Mouse (Mus musculus): Measurements from ENCODE around the gene Aipl1. TPM values are rescaled to one million over a fixed set of nuclear protein-coding genes. Genes with fewer than 3 reads are reported as not detected.
A peak's percentile ranks its signal among the peaks of the same experiment; 100 is the strongest.

Aipl1 gene
- total RNA-seq, 1 experiment, result 0.18 TPM

DNA sequence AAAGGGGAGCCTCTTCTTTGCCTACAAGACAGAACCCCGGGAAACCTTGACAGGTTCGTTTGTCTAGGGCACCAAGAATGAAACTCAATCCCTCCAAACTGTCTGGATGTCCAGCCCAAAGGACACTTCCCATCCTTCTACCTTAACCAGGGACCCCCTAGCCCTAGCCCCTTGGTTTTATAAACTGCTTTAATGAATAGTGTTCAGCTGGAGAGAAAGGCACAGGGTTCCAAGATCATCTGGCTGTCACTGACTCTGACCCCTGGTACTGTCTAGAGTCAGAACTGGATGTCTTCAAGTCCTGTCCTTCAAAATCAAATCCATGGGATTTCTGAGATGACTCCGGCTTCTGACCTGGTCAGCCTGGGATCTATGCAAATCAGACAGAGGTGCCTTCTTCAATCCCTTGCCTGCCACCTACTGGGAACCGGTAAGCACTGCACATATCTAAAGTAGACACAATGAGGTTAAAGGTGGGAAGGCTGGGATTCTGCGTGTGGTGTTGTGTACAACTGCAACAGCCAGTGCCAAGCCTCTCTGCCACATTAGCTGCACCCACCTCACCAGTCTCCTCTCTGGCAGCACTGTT, 13.0 kb downstream of the Aipl1 start:
- Histone ChIP-seq H3K36me3 (ENCODE audit: control insufficient read depth, insufficient read depth, low read length, poor library complexity, severe bottlenecking) (no peaks in the 10 kb centered on the region), H3K4me3 (ENCODE audit: insufficient read depth in 1 of 2, low read depth in 1 of 2, low read length in 2 of 2, poor library complexity in 1 of 2, severe bottlenecking in 1 of 2) (no peak overlapping the region), H3K9me3 (ENCODE audit: control insufficient read depth, insufficient read depth, low read depth, low read length) (no peaks in the 10 kb centered on the region), H3K27ac (ENCODE audit: insufficient read depth, low read depth, low read length, poor library complexity, severe bottlenecking) (no peak overlapping the region), H3K9ac (ENCODE audit: insufficient read depth, low read depth, low read length, poor library complexity, severe bottlenecking) (no peak overlapping the region), H3K4me1 (ENCODE audit: control insufficient read depth in 2 of 2, insufficient read depth in 2 of 2, low read length in 2 of 2, poor library complexity in 1 of 2) (peaks cover 0 to 4% of the 10 kb centered on the region in 2 experiments; a peak in 1 of 4 replicates)
- DNase-seq (ENCODE audit: low read depth, low spot score), result peak; percentile 63
- TF ChIP-seq ZNF384 (IDR thresholded peaks at IDR 0.05; ENCODE audit: low read depth, low read length), result no peak
- no peak for TF ChIP-seq HCFC1 (IDR thresholded peaks at IDR 0.05; ENCODE audit: borderline replicate concordance, insufficient read depth, low read length)
- no peak for TF ChIP-seq MAFK (IDR thresholded peaks at IDR 0.05; ENCODE audit: insufficient read depth, low read depth, low read length)
- TF ChIP-seq ZC3H11A (IDR thresholded peaks at IDR 0.05; ENCODE audit: borderline replicate concordance, low read depth, low read length), result no peak
- TF ChIP-seq CHD2 (IDR thresholded peaks at IDR 0.05; ENCODE audit: low read depth, low read length), result no peak
- in situ Hi-C loops (cut with MboI; ENCODE audit: low sequenced_read_pairs in 2 of 2, unreplicated experiment in 2 of 2), result loop anchor here in 1 of 2 experiments (10.0 kb wide), 1 partner anchor 449 kb away; no protein-coding TSS in a partner anchor

- no peaks in the 10 kb centered on the region for H3K36me3 ChIP-seq (ENCODE audit: control insufficient read depth, insufficient read depth, low read length, poor library complexity, severe bottlenecking)
- H3K9ac ChIP-seq (ENCODE audit: insufficient read depth, low read depth, low read length, poor library complexity, severe bottlenecking), result no peak overlapping the region
- H3K9me3 ChIP-seq (ENCODE audit: control insufficient read depth, insufficient read depth, low read depth, low read length), result no peaks in the 10 kb centered on the region
- no peak for DNase-seq (ENCODE audit: low read depth, low spot score)
- no peak for TF ChIP-seq CHD2 (IDR thresholded peaks at IDR 0.05; ENCODE audit: low read depth, low read length)
- no peak for TF ChIP-seq ZNF384 (IDR thresholded peaks at IDR 0.05; ENCODE audit: low read depth, low read length)
- no peak for TF ChIP-seq HCFC1 (IDR thresholded peaks at IDR 0.05; ENCODE audit: borderline replicate concordance, insufficient read depth, low read length)
- TF ChIP-seq MAFK (IDR thresholded peaks at IDR 0.05; ENCODE audit: insufficient read depth, low read depth, low read length), result no peak
- TF ChIP-seq ZC3H11A (IDR thresholded peaks at IDR 0.05; ENCODE audit: borderline replicate concordance, low read depth, low read length), result no peak; the same call in 1 of the 2 replicates
- peaks cover 0 to 4% of the 10 kb centered on the region in 2 experiments; a peak in 1 of 4 replicates for H3K4me1 ChIP-seq (ENCODE audit: control insufficient read depth in 2 of 2, insufficient read depth in 2 of 2, low read length in 2 of 2, poor library complexity in 1 of 2)
- H3K4me3 ChIP-seq (ENCODE audit: insufficient read depth in 1 of 2, low read depth in 1 of 2, low read length in 2 of 2, poor library complexity in 1 of 2, severe bottlenecking in 1 of 2), result no peak overlapping the region
- in situ Hi-C loops (cut with MboI; ENCODE audit: low sequenced_read_pairs in 2 of 2, unreplicated experiment in 2 of 2), result loop anchor here in 1 of 2 experiments (10.0 kb wide), 1 partner anchor 449 kb away; no protein-coding TSS in a partner anchor
- H3K27ac ChIP-seq (ENCODE audit: insufficient read depth, low read depth, low read length, poor library complexity, severe bottlenecking), result no peak overlapping the region
These were observed 13.7 kb downstream of the Aipl1 start for GRCm38 (mm10) chr11:72023581-72023980.

DNA sequence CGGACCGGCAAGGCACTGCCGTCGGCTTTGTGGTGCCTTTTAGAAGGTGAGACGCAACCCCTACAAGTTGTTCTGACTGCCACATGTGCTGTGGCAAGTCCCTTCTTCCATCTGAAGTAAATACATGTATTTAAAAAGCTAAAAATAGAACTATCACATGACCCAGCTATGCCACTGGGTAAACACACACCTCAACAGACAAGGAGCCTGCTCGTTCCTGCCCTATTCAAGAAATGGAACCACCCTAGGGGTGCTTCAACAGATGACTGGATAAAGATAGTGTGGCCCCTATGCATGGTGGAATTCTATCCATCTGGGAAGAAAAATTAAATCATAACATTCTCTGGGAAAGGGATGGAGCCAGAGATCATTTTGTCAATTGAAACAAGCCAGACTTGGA, 14.5 kb downstream of the Aipl1 start:
- Histone ChIP-seq H3K27ac (ENCODE audit: insufficient read depth, low read depth, low read length, poor library complexity, severe bottlenecking) (no peak overlapping the region), H3K9ac (ENCODE audit: insufficient read depth, low read depth, low read length, poor library complexity, severe bottlenecking) (no peak overlapping the region), H3K9me3 (ENCODE audit: control insufficient read depth, insufficient read depth, low read depth, low read length) (no peaks in the 10 kb centered on the region), H3K4me3 (ENCODE audit: insufficient read depth in 1 of 2, low read depth in 1 of 2, low read length in 2 of 2, poor library complexity in 1 of 2, severe bottlenecking in 1 of 2) (no peak overlapping the region), H3K36me3 (ENCODE audit: control insufficient read depth, insufficient read depth, low read length, poor library complexity, severe bottlenecking) (no peaks in the 10 kb centered on the region), H3K4me1 (ENCODE audit: control insufficient read depth in 2 of 2, insufficient read depth in 2 of 2, low read length in 2 of 2, poor library complexity in 1 of 2) (peaks cover 0 to 4% of the 10 kb centered on the region in 2 experiments; a peak in 1 of 4 replicates)
- TF ChIP-seq CHD2 (IDR thresholded peaks at IDR 0.05; ENCODE audit: low read depth, low read length) (no peak), MAFK (IDR thresholded peaks at IDR 0.05; ENCODE audit: insufficient read depth, low read depth, low read length) (no peak), ZNF384 (IDR thresholded peaks at IDR 0.05; ENCODE audit: low read depth, low read length) (no peak), HCFC1 (IDR thresholded peaks at IDR 0.05; ENCODE audit: borderline replicate concordance, insufficient read depth, low read length) (no peak), ZC3H11A (IDR thresholded peaks at IDR 0.05; ENCODE audit: borderline replicate concordance, low read depth, low read length) (no peak)
- in situ Hi-C loops (cut with MboI; ENCODE audit: low sequenced_read_pairs in 2 of 2, unreplicated experiment in 2 of 2), result loop anchor here in 1 of 2 experiments (10.0 kb wide), 1 partner anchor 448 kb away; no protein-coding TSS in a partner anchor
- no peak for DNase-seq (ENCODE audit: low read depth, low spot score)

DNA sequence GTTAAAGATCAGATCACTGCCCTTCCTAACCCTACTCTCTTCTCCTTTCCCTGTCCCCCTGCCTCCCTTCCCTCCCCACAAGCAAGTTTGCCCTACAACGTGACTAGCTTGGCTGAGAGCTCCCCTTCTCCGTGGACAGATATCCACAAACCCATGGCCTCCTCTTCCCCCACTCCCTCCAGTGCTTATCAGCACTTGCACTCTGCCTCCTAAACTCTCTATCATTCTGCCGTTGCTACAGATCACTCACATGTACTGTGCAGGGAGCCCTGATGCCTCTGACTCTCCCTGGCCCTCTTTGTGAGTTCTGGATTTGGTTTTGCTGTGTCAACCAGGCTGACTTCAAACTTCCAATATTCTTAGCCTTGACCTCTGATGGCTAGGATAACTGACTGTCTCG, 16.3 kb downstream of the Aipl1 start:
- Histone ChIP-seq H3K9me3 (ENCODE audit: control insufficient read depth, insufficient read depth, low read depth, low read length) (no peaks in the 10 kb centered on the region), H3K27ac (ENCODE audit: insufficient read depth, low read depth, low read length, poor library complexity, severe bottlenecking) (no peak overlapping the region), H3K4me3 (ENCODE audit: insufficient read depth in 1 of 2, low read depth in 1 of 2, low read length in 2 of 2, poor library complexity in 1 of 2, severe bottlenecking in 1 of 2) (no peak overlapping the region), H3K4me1 (ENCODE audit: control insufficient read depth in 2 of 2, insufficient read depth in 2 of 2, low read length in 2 of 2, poor library complexity in 1 of 2) (peaks cover 0 to 4% of the 10 kb centered on the region in 2 experiments; a peak in 1 of 4 replicates), H3K9ac (ENCODE audit: insufficient read depth, low read depth, low read length, poor library complexity, severe bottlenecking) (no peak overlapping the region), H3K36me3 (ENCODE audit: control insufficient read depth, insufficient read depth, low read length, poor library complexity, severe bottlenecking) (no peaks in the 10 kb centered on the region)
- DNase-seq (ENCODE audit: low read depth, low spot score), result no peak
- in situ Hi-C loops (cut with MboI; ENCODE audit: low sequenced_read_pairs in 2 of 2, unreplicated experiment in 2 of 2), result loop anchor here in 1 of 2 experiments (10.0 kb wide), 1 partner anchor 446 kb away; no protein-coding TSS in a partner anchor
- no peak for TF ChIP-seq ZNF384 (IDR thresholded peaks at IDR 0.05; ENCODE audit: low read depth, low read length)
- no peak for TF ChIP-seq CHD2 (IDR thresholded peaks at IDR 0.05; ENCODE audit: low read depth, low read length)
- no peak for TF ChIP-seq ZC3H11A (IDR thresholded peaks at IDR 0.05; ENCODE audit: borderline replicate concordance, low read depth, low read length)
- no peak for TF ChIP-seq HCFC1 (IDR thresholded peaks at IDR 0.05; ENCODE audit: borderline replicate concordance, insufficient read depth, low read length)
- no peak for TF ChIP-seq MAFK (IDR thresholded peaks at IDR 0.05; ENCODE audit: insufficient read depth, low read depth, low read length)

Measured in ES-E14 (cell line).